Mouse (Mus musculus) gastrocnemius, postnatal 10 days (tissue): ENCODE measurements around the gene Prodh2. TPM values are rescaled to one million over a fixed set of nuclear protein-coding genes. Genes with fewer than 3 reads are reported as not detected.

Experiments used
- DNase-seq: peaks from one replicate; pipeline ENCODE4 v3.0.0; 2021; ENCODE audit warnings: mixed read lengths
- microRNA-seq, 2 experiments: library from miRNA; unstranded; fragments of <30 nt; microRNA quantifications; one replicate each; pipeline ENCODE4 v1.2.0; 2021
- total RNA-seq, 2 experiments: library from RNA; stranded (reverse); gene quantifications; 2 replicates each; pipeline ENCODE4 v1.2.3; 2021

The Prodh2 gene
- total RNA-seq, 2 experiments from 2014 or later = not detected

- no peak for DNase-seq
These were observed 56.5 kb downstream of the Prodh2 start for GRCm38 (mm10) chr7:30549880-30550279.

DNA sequence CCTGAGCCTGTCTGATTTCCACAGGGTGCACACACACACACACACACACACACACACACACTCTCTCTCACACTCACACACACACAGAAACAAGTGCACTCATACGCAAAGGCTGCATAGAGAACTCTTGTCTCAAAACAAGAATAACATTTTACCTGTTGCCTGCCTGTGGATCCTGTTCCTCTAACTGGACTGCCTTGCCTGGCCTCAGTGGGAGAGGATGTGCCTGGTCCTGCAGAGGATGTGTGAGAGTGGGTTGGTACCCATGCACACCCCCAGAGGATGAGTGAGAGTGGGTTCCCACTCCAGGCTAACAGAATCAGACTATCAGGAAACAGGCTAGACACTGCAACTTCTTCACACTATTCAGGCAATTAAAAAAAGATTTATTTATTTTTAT is 57.2 kb downstream of the Prodh2 start:
- no peak for DNase-seq

DNA sequence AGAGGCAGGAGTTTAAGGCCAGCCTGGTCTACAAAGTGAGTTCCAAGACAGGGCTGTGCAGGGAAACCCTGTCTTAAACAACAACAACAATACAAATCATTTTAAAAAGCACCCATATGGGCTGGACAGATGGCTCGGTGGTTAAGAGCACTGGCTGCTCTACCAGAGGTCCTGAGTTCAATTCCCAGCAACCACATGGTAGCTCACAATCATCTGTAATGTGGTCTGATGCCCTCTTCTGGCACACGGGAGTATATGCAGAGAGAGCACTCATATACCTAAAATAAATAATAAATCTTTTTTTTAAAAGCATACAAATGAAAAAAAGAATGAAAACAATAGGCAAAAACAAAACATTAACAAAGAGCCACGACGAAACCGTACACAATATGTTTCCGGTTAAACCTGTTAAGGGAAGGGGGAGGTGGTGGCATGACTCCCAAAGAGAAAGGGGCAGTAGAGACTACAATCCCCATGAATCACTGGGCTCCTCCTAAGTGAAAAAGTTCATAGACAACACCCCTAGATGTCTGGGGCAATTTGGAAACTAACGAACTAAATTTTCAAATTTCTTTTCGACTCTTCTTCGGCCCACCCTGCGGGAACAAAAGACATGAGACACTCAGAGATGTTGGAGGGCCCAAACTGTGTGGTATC is 58.2 kb downstream of the Prodh2 start:
- no peak for DNase-seq

GRCm38 (mm10) chr7:30552102-30553020 is 58.9 kb downstream of the Prodh2 start, which contains the start of the genes Hspb6 and Proser3:
Hspb6 (plus strand) TSS chr7:30552178.
Proser3 (minus strand) TSS chr7:30552299.
- DNase-seq = peak; percentile 95

DNA sequence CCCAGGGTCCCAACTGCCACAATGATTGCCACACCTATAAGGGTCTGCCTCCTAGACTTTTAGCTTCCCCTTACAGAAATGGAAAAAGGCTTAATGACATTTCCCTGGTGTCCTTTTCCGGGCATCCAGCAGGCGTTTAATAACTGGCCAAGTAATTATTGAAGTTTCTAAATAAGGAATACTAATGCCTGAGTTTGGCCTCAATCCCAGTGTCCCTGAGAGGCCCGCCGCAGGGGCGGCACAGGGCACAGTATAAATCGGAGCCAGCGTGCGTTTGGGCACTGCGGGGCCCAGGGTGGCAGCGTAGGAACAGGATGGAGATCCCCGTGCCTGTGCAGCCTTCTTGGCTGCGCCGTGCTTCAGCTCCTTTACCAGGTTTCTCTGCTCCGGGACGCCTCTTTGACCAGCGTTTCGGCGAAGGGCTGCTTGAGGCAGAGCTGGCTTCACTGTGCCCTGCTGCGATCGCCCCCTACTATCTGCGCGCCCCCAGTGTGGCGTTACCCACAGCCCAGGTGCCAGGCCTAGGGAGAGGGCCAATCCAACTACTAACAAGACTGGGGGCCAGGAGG is 59.7 kb downstream of the Prodh2 start:
- peak; percentile 72 for DNase-seq

- DNase-seq = no peak
These were observed 60.6 kb downstream of the Prodh2 start for GRCm38 (mm10) chr7:30553810-30554584.

GRCm38 (mm10) chr7:30556894-30557536 is 63.6 kb downstream of the Prodh2 start:
- no peak for DNase-seq

DNA sequence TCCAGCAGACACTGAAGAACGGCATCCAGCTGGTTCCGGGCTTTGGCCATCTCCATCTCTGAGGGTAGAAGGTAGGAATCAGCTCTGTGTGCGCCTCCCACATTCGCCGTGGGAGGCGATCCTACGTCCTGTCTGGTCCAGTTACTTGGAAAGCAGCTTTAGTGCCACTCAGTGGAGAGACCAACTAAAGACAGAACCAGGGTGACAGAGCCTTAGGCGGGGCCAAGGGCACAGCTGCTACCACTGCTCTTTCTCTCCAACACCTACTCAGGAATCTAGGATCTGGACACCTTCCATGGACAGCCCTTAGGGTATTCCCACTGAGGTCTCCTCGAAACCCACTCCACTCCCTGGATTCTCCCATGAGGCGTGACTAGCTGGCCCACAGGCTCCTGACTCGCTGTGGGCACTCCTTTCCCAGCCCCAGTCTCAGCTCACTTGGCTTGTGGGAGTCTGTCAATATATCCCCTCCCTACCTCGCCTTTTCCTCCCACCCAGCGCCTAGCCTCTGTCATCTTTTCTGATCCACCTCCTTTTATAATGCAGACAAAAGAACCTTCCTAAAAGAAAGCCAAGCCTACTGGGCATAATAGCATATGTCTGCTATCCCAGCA is 64.6 kb downstream of the Prodh2 start:
- no peak for DNase-seq

DNA sequence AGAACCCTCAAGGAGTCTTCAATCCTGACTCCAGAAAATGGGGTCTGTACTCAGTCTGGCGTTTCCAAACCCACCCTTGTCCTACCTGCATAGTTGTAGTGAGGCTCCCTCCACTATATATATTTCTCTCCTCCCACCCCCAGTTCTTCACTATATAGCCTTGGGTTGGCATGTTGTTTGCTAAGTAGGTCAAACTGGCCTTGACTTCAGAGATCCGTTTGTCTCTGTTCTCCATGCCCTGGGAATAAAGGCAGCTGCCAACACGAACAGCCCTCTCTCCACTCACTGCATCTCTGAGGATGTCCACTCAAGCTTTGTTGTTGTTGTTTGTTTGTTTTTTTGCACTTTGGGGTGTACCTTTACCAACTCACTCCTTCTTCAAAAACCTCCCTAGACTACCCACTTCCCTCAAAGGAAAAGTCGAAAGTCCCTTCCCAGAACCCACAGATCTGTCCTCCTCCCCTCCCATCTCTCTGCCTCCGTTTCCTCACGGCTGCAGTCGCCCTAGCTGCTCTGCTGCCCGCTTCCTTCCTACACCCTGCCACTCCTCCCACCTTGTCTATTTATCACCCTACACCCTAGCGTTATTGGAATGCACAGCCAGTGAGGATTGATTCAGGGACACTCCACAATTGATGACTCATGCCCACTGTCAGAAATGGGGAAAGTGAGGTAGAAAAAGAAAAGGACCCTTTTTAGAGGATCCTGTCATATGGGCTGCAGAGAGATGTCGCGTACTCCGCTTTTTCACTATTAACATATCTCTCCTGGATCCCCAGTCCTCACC is 65.4 kb downstream of the Prodh2 start:
- no peak for DNase-seq

GRCm38 (mm10) chr7:30559443-30559954 is 66.1 kb downstream of the Prodh2 start, which contains the start of gene Lin37:
Lin37 (minus strand) TSS chr7:30559838.
- DNase-seq = peak; percentile 89

DNA sequence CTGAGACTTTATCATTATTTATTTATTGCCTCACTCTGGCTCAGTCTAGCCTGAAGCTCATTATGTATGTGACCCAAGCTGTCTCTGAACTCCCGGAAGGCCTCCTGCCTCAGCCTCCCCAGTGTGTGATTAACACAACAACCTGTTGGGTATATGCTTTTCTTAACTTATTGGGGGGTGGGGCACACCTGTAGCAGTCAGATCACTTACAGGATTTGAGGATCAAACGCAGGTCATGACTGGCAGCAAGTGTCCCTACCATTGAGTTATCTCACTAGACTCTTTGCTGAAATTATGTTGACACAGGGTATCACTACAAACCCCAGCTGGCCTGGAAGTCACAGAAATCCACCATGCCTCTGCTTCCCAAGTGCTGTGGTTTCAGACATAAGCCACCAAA is 66.9 kb downstream of the Prodh2 start:
- no peak for DNase-seq

GRCm38 (mm10) chr7:30562526-30563116 is 69.2 kb downstream of the Prodh2 start:
- DNase-seq = no peak

Small RNA genes within 50 kb of the gene (microRNA-seq; reads per million reads assigned to microRNA genes)
- gene Gm38670 = 0.25 to 1.9 reads per million in 2 experiments

Other genes starting within 250 kb of the Prodh2 start
- under 1 TPM; 0.32 to 0.38 TPM for gene Thap8, start 213.5 kb upstream of the Prodh2 start, total RNA-seq
- 1 to 10 TPM; 4.9 to 5.9 TPM for gene Wdr62, start 213.2 kb upstream of the Prodh2 start, total RNA-seq
- gene Clip3, start 201.9 kb upstream of the Prodh2 start, total RNA-seq = 10 to 100 TPM; 22.2 to 26.5 TPM
- gene Alkbh6, start 184.9 kb upstream of the Prodh2 start, total RNA-seq = 10 to 100 TPM; 18.3 to 18.6 TPM
- 1 to 10 TPM; 1.8 TPM for gene Syne4, start 178.8 kb upstream of the Prodh2 start, total RNA-seq
- 1 to 10 TPM; 1.0 to 1.2 TPM for gene E130208F15Rik, start 171.9 kb upstream of the Prodh2 start, total RNA-seq
- 10 to 100 TPM; 10.3 to 11.5 TPM for gene Sdhaf1, start 169.7 kb upstream of the Prodh2 start, total RNA-seq
- 1 to 10 TPM; 1.6 to 3.1 TPM for gene Lrfn3, start 130.8 kb upstream of the Prodh2 start, total RNA-seq
- 10 to 100 TPM; 11.9 to 22.2 TPM for gene Tyrobp, start 79.9 kb upstream of the Prodh2 start, total RNA-seq
- under 1 TPM; 0.66 to 0.72 TPM for gene Hcst, start 73.8 kb upstream of the Prodh2 start, total RNA-seq
- under 1 TPM; 0.14 to 0.45 TPM for gene Nfkbid, start 71.9 kb upstream of the Prodh2 start, total RNA-seq
- 1 to 10 TPM; 3.3 to 4.4 TPM for gene Aplp1, start 48.1 kb upstream of the Prodh2 start, total RNA-seq
- gene Kirrel2, start 35.9 kb upstream of the Prodh2 start, total RNA-seq = not detected
- not detected for gene Nphs1, start 35.3 kb upstream of the Prodh2 start, total RNA-seq
- 1 to 10 TPM; 3.2 to 4.8 TPM for gene Arhgap33, start 41.4 kb downstream of the Prodh2 start, total RNA-seq
- 100 to 1,000 TPM; 304 to 323 TPM for gene Hspb6, start 58.6 kb downstream of the Prodh2 start, total RNA-seq
- gene Proser3, start 58.7 kb downstream of the Prodh2 start, total RNA-seq = 1 to 10 TPM; 3.8 to 6.2 TPM
- gene Lin37, start 66.2 kb downstream of the Prodh2 start, total RNA-seq = 10 to 100 TPM; 11.0 to 16.3 TPM
- gene U2af1l4, start 69.7 kb downstream of the Prodh2 start, total RNA-seq = 10 to 100 TPM; 56.3 to 57.5 TPM
- 1 to 10 TPM; 1.5 to 2.3 TPM for gene Gm49396, start 69.7 kb downstream of the Prodh2 start, total RNA-seq
- gene Psenen, start 70.0 kb downstream of the Prodh2 start, total RNA-seq = 100 to 1,000 TPM in 1 of 2 experiments, 10 to 100 TPM in 1; 93.7 to 104 TPM
- 1 to 10 TPM; 1.4 to 2.3 TPM for gene Igflr1, start 71.8 kb downstream of the Prodh2 start, total RNA-seq
- 10 to 100 TPM; 21.4 to 26.8 TPM for gene Kmt2b, start 95.1 kb downstream of the Prodh2 start, total RNA-seq
- not detected for gene Zbtb32, start 105.3 kb downstream of the Prodh2 start, total RNA-seq
- gene Upk1a, start 119.2 kb downstream of the Prodh2 start, total RNA-seq = under 1 TPM; 0.16 to 0.29 TPM
- 1,000 to 10,000 TPM; 1,178 to 1,379 TPM for gene Cox6b1, start 132.5 kb downstream of the Prodh2 start, total RNA-seq
- not detected for gene Etv2, start 142.2 kb downstream of the Prodh2 start, total RNA-seq
- gene Rbm42, start 156.7 kb downstream of the Prodh2 start, total RNA-seq = 10 to 100 TPM; 42.4 to 44.4 TPM
- 1 to 10 TPM; 3.7 to 5.7 TPM for gene Haus5, start 171.4 kb downstream of the Prodh2 start, total RNA-seq
- gene Pmis2, start 178.0 kb downstream of the Prodh2 start, total RNA-seq = 1 to 10 TPM; 1.3 to 1.5 TPM
- not detected for gene 2200002J24Rik, start 205.3 kb downstream of the Prodh2 start, total RNA-seq
- gene Atp4a, start 218.6 kb downstream of the Prodh2 start, total RNA-seq = not detected
- 100 to 1,000 TPM; 166 to 178 TPM for gene Tmem147, start 235.9 kb downstream of the Prodh2 start, total RNA-seq